Mouse (Mus musculus) C2C12 (cell line): Measurements from ENCODE around the gene Abcb1b.

Source experiments
- CEBPB ChIP-seq: IDR thresholded peaks from one replicate; pipeline ENCODE4 v1.6.1; 2011; ENCODE audit warnings: low read depth, mild to moderate bottlenecking, control low read depth, moderate library complexity
- CTCF ChIP-seq: IDR thresholded peaks from one replicate; pipeline ENCODE4 v1.5.1; 2011; ENCODE audit not compliant: control insufficient read depth, insufficient read depth, insufficient read length
- MAX ChIP-seq: IDR thresholded peaks from one replicate; pipeline ENCODE4 v1.6.1; 2011; ENCODE audit warnings: mild to moderate bottlenecking, control low read depth
- USF1 ChIP-seq: IDR thresholded peaks from one replicate; pipeline ENCODE4 v1.6.1; 2011; ENCODE audit warnings: low read depth, mild to moderate bottlenecking, control low read depth, moderate library complexity

GRCm38 (mm10) chr5:8863580-8864337, 65.8 kb downstream of the Abcb1b start:
- TF ChIP-seq CTCF = no peak
- TF ChIP-seq USF1 = no peak
- no peak for TF ChIP-seq CEBPB
- no peak for TF ChIP-seq MAX
